Mouse (Mus musculus): ENCODE data around the gene Cdc20. TPM values are rescaled to one million over a fixed set of nuclear protein-coding genes. Genes with fewer than 3 reads are reported as not detected.

The Cdc20 gene
- polyA plus RNA-seq, 1 experiment, result 3.6 TPM

DNA sequence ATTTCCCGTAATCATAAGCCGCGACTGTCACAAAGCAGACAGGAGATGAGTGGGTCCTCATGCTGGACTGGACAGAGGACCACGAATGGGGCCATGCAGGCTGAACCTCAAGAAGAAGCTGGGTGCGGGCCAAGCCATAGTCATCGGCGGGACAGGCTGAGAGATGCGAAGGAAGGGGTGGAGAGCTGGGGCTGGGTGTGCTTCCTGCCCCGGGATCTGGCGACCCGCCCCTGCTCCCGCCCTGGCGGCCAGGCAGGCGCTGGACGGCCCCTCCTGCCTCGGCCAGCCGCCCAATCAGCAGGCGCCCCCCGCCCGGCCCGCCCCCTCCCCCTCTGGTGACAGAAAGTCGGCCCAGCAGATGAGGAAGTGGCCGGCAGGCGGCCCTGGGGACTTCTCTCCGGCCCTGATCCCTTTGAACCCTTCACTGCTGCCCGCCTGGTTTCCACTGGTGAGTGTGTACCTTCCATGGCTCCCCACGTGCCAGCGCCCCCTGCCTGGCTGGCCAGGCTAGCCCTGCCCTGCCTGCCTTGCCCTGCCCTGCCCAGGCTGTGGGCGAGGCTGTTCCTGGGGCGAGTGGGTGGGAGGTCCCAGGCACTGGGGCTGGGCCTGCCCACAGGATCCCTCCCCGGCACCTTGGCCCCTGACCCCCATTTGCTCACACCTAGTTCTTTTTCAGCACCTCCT, 9.2 kb downstream of the Cdc20 start, which contains the start of gene Elovl1:
Gene Elovl1, plus strand, starts transcription at position 326 of the 684 bp plus-strand sequence.
- Histone ChIP-seq H3K27ac (ENCODE audit: insufficient read depth, low read length) (peak within 1 kb of the TSS; percentile 32; the same call in 1 of the 2 replicates), H3K4me1 (ENCODE audit: control insufficient read depth, insufficient read depth, low read length) (peaks cover 10% of the 10 kb centered on the region), H3K4me3 (replicated peaks; ENCODE audit: insufficient read depth, low read depth, low read length) (peak within 1 kb of the TSS; percentile 79), H3K27me3 (ENCODE audit: control insufficient read depth, insufficient read depth, low read length) (no peaks in the 10 kb centered on the region)
- peak; percentile 73 to 81 for DNase-seq
- TF ChIP-seq CTCF (IDR thresholded peaks at IDR 0.05; ENCODE audit: borderline replicate concordance, insufficient read depth, low read depth, low read length), result peak; percentile 29
- TF ChIP-seq POLR2A (IDR thresholded peaks at IDR 0.05; ENCODE audit: borderline replicate concordance, insufficient read depth, low read length), result no peak
- WGBS, result 1% methylated on average over 18 of the region's 31 CpGs

DNA sequence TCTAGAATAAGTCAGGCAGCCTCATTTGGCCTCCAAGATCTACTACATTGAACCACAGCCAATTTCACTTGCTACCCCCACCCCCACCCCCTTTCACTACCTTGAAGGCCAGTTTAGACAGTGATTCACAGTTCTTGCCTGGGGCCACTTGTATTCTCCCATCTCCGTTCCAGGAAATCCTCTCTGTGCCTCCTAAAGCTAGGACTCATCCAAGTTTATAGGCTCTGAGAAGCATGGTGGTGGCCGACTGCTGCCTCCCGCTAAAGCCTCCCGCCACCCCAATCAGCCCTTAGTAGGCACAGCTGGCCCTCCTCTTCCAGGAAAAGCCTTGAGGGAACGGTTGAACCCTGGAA, 9.8 kb downstream of the Cdc20 start:
- TF ChIP-seq POLR2A (IDR thresholded peaks at IDR 0.05; ENCODE audit: borderline replicate concordance, insufficient read depth, low read length) (no peak), CTCF (IDR thresholded peaks at IDR 0.05; ENCODE audit: borderline replicate concordance, insufficient read depth, low read depth, low read length) (no peak)
- peak overlapping the region; percentile 79 for H3K4me3 ChIP-seq (replicated peaks; ENCODE audit: insufficient read depth, low read depth, low read length)
- WGBS, result 4% methylated on average over 5 of the region's 5 CpGs

DNA sequence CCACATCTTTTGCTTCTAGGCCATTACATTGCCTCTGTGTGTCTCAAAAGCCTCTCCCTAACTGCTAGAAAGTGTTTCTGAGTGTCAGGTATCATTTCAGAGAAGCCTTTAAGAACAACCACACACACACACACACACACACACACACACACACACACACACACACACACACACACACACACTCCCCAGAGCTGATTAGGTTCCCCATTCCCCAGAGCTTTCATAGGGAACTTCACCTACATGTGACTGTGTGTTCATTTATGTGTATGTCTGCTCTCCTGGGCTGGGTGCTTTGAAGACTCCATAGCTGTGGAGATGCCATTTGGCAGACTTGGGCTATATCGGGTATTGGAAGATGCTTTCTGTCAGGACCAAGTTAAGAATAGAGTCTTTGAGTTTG, 11.8 kb downstream of the Cdc20 start:
- WGBS, result 80% methylated on average over 1 of the region's 1 CpGs
- DNase-seq, result no peak
- Histone ChIP-seq H3K27ac (ENCODE audit: insufficient read depth, low read length) (no peak overlapping the region), H3K4me1 (ENCODE audit: control insufficient read depth, insufficient read depth, low read length) (peaks cover 10% of the 10 kb centered on the region), H3K27me3 (ENCODE audit: control insufficient read depth, insufficient read depth, low read length) (no peaks in the 10 kb centered on the region), H3K4me3 (replicated peaks; ENCODE audit: insufficient read depth, low read depth, low read length) (no peak overlapping the region)
- no peak for TF ChIP-seq CTCF (IDR thresholded peaks at IDR 0.05; ENCODE audit: borderline replicate concordance, insufficient read depth, low read depth, low read length)
- TF ChIP-seq POLR2A (IDR thresholded peaks at IDR 0.05; ENCODE audit: borderline replicate concordance, insufficient read depth, low read length), result no peak

More for the DNA sequence above, 9.8 kb downstream of the Cdc20 start:
- Histone ChIP-seq H3K27ac (ENCODE audit: insufficient read depth, low read length) (peak overlapping the region; percentile 32; the same call in 1 of the 2 replicates), H3K27me3 (ENCODE audit: control insufficient read depth, insufficient read depth, low read length) (no peaks in the 10 kb centered on the region), H3K4me1 (ENCODE audit: control insufficient read depth, insufficient read depth, low read length) (peaks cover 10% of the 10 kb centered on the region)
- DNase-seq, result no peak

DNA sequence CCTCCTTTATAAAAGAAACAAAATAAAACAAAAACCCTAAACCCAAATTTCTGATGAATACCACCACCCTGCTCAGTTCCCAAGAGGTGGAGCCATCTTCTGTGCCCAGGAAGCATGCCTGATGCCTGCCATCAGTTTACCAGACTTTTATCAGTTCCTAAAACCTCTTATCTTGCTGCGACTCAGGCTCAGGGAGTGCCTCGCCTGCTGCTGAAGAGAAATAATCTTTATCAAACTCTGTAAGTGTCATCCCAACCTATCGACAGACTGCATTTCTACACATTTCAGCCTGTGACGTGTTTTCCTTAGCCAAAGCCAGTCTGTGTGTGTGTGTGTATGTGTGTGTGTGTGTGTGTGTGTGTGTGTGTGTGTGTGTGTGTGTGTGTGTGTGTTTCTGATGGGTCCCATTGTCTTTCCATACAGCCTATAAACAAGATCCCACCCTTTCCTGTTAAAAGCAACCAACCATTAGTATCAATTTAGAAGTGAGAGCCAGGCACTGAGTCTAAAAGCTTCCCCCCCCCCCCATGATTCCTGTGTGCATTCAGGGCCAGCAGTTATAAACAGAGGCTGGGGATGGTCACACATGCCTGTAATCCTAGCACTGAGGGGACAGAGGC, 12.5 kb downstream of the Cdc20 start:
- TF ChIP-seq POLR2A (IDR thresholded peaks at IDR 0.05; ENCODE audit: borderline replicate concordance, insufficient read depth, low read length) (no peak), CTCF (IDR thresholded peaks at IDR 0.05; ENCODE audit: borderline replicate concordance, insufficient read depth, low read depth, low read length) (no peak)
- Histone ChIP-seq H3K4me3 (replicated peaks; ENCODE audit: insufficient read depth, low read depth, low read length) (no peak overlapping the region), H3K4me1 (ENCODE audit: control insufficient read depth, insufficient read depth, low read length) (peaks cover 10% of the 10 kb centered on the region), H3K27ac (ENCODE audit: insufficient read depth, low read length) (no peak overlapping the region), H3K27me3 (ENCODE audit: control insufficient read depth, insufficient read depth, low read length) (no peaks in the 10 kb centered on the region)
- DNase-seq, result no peak
- 87% methylated on average over 4 of the region's 4 CpGs for WGBS

DNA sequence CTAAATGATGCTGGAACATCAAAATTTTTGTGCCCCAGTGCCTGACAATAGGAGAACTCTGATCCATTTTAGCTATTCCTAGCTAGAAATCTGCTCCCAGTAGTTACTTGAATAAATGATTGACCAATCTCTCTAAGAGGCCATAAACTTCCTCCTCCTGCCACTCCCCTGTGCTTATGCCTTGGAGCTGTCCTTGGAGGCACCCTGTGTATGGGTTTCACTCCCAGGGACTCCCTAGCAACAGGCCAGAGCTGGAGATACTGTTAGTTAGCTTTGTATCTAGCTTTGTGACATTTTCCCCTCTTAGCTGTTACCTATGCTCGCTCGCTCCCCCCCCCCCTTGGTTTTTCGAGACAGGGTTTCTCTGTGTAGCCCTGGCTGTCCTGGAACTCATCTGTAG, 15.8 kb downstream of the Cdc20 start:
- H3K27ac ChIP-seq (ENCODE audit: insufficient read depth, low read length), result no peak overlapping the region
- no peaks in the 10 kb centered on the region for H3K27me3 ChIP-seq (ENCODE audit: control insufficient read depth, insufficient read depth, low read length)
- DNase-seq, result no peak
- no peak overlapping the region for H3K4me3 ChIP-seq (replicated peaks; ENCODE audit: insufficient read depth, low read depth, low read length)
- no peak for TF ChIP-seq POLR2A (IDR thresholded peaks at IDR 0.05; ENCODE audit: borderline replicate concordance, insufficient read depth, low read length)
- TF ChIP-seq CTCF (IDR thresholded peaks at IDR 0.05; ENCODE audit: borderline replicate concordance, insufficient read depth, low read depth, low read length), result no peak
- no peaks in the 10 kb centered on the region for H3K4me1 ChIP-seq (ENCODE audit: control insufficient read depth, insufficient read depth, low read length)
- WGBS, result 95% methylated on average over 3 of the region's 3 CpGs

DNA sequence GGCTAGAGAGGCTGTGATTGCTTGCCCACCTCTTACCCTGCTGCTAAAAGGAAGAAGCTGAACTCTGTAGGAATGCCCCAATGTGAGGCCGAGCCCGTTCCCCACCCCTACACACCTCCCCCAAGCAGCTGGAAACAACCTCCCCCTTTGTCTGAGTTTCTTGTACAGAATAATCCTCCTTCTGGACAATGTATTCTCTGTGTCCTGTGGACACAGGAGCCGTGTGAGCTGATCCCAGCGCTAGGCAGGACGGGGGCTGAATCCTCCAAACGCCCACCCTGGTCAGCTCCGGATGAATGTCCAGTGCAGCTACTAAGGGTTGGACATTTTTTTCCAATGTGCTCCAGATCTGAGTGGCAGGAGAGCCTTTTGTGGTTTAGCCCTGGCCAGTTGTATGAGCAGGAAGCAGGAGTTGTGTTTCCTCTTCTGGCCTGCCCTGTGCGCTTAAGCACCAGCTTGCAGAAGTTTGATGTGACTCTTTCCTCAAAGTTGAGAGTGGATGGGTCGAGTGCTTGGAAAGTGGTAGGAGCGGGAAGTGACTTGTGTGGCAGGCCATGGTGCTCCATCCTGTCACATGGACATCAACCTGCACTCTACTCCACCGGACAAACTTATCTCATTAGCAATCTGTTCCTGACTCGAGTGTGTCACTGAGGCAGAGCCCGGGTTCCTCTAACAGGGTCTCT, 19.9 kb downstream of the Cdc20 start:
- H3K27ac ChIP-seq (ENCODE audit: insufficient read depth, low read length), result peak overlapping the region; percentile 77; the same call in 1 of the 2 replicates
- no peak for TF ChIP-seq CTCF (IDR thresholded peaks at IDR 0.05; ENCODE audit: borderline replicate concordance, insufficient read depth, low read depth, low read length)
- TF ChIP-seq POLR2A (IDR thresholded peaks at IDR 0.05; ENCODE audit: borderline replicate concordance, insufficient read depth, low read length), result no peak
- no peak for DNase-seq
- H3K27me3 ChIP-seq (ENCODE audit: control insufficient read depth, insufficient read depth, low read length), result no peaks in the 10 kb centered on the region
- WGBS, result 89% methylated on average over 13 of the region's 13 CpGs
- no peak overlapping the region for H3K4me3 ChIP-seq (replicated peaks; ENCODE audit: insufficient read depth, low read depth, low read length)
- H3K4me1 ChIP-seq (ENCODE audit: control insufficient read depth, insufficient read depth, low read length), result no peaks in the 10 kb centered on the region

DNA sequence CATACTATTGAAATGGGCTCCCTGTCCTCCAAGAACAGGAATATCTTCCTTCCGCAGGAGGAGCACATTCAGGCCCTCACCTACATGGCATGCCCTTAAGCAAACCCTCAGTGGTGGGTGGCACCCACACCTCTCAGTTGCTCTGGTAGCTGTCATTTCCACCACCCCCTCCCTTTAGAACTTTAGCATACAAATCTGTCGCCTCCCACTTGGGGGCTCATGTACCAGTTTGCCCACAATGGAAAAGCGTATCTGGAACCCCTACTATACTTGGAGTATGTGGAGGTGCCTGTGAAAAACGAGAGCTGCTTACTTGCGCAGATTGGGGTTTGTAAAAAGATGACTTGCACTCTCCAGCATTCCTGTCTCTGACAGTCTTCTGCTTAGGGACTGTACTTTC, 20.8 kb downstream of the Cdc20 start:
- Histone ChIP-seq H3K27me3 (ENCODE audit: control insufficient read depth, insufficient read depth, low read length) (no peaks in the 10 kb centered on the region), H3K27ac (ENCODE audit: insufficient read depth, low read length) (no peak overlapping the region), H3K4me3 (replicated peaks; ENCODE audit: insufficient read depth, low read depth, low read length) (no peak overlapping the region), H3K4me1 (ENCODE audit: control insufficient read depth, insufficient read depth, low read length) (no peaks in the 10 kb centered on the region)
- TF ChIP-seq POLR2A (IDR thresholded peaks at IDR 0.05; ENCODE audit: borderline replicate concordance, insufficient read depth, low read length) (no peak), CTCF (IDR thresholded peaks at IDR 0.05; ENCODE audit: borderline replicate concordance, insufficient read depth, low read depth, low read length) (no peak)
- 92% methylated on average over 5 of the region's 5 CpGs for WGBS
- no peak for DNase-seq
